Mouse (Mus musculus): ENCODE measurements around the gene Prdm5. TPM values are rescaled to one million over a fixed set of nuclear protein-coding genes. Genes with fewer than 3 reads are reported as not detected.
A peak's percentile ranks its signal among the peaks of the same experiment; 100 is the strongest.

The Prdm5 gene
- polyA plus RNA-seq, 1 experiment from 2014 or later = 22.0 TPM

DNA sequence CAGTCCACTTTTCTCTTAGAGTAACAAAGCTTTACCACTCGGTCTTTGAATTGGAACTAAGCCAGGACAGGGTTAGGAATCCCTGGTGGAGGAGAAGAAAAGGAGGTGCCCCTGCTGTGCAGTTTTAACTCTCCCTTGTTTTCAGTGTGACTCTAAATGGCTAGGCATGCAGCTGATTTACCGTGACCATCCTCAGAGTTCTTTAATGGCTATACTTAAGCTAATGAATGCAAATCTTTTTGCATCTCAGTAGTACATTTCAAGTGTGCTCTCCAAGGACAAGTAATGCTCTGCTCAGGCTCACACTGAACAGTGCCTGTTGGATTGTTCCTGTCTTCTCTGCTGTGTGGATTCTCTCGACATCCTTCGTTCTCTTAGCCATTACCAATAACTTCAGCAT, 154.4 kb downstream of the Prdm5 start:
- H3K4me2 ChIP-seq (ENCODE audit: low read depth, low read length) = no peak overlapping the region
- WGBS = 63% methylated on average over 4 of the region's 4 CpGs
- no peak for ATAC-seq (ENCODE audit: low read depth)

GRCm38 (mm10) chr6:65935566-65936281, 156.9 kb downstream of the Prdm5 start:
- Histone ChIP-seq H3K27ac (ENCODE audit: low read length) (no peak overlapping the region), H3K27me3 (ENCODE audit: control insufficient read depth, insufficient read depth, low read depth, low read length) (no peaks in the 10 kb centered on the region), H3K4me2 (ENCODE audit: low read depth, low read length) (no peak overlapping the region), H3K36me3 (ENCODE audit: control insufficient read depth, insufficient read depth, low read length) (0 out of 2 replicates have a peak, but pooled peaks cover 3% of the 10 kb centered on the region), H3K9me3 (ENCODE audit: control insufficient read depth, low read length) (no peaks in the 10 kb centered on the region), H3K9ac (ENCODE audit: low read length) (no peak overlapping the region), H3K4me1 (replicated peaks; ENCODE audit: control insufficient read depth, insufficient read depth, low read length) (0 out of 2 replicates have a peak, but pooled peaks cover 2% of the 10 kb centered on the region), H3K4me3 (ENCODE audit: low read length) (no peak overlapping the region)
- whole genome bisulfite sequencing = 36% methylated on average over 7 of the region's 7 CpGs
- peak; percentile 82 for ATAC-seq (ENCODE audit: low read depth)

More for the DNA sequence above, 154.4 kb downstream of the Prdm5 start:
- no peak overlapping the region for H3K4me3 ChIP-seq (ENCODE audit: low read length)
- H3K9me3 ChIP-seq (ENCODE audit: control insufficient read depth, low read length) = no peaks in the 10 kb centered on the region
- H3K4me1 ChIP-seq (replicated peaks; ENCODE audit: control insufficient read depth, insufficient read depth, low read length) = 0 out of 2 replicates have a peak, but pooled peaks cover 2% of the 10 kb centered on the region
- H3K27me3 ChIP-seq (ENCODE audit: control insufficient read depth, insufficient read depth, low read depth, low read length) = no peaks in the 10 kb centered on the region
- peaks cover 6% of the 10 kb centered on the region; the same call in 1 of the 2 replicates for H3K36me3 ChIP-seq (ENCODE audit: control insufficient read depth, insufficient read depth, low read length)
- no peak overlapping the region for H3K9ac ChIP-seq (ENCODE audit: low read length)
- no peak overlapping the region for H3K27ac ChIP-seq (ENCODE audit: low read length)

DNA sequence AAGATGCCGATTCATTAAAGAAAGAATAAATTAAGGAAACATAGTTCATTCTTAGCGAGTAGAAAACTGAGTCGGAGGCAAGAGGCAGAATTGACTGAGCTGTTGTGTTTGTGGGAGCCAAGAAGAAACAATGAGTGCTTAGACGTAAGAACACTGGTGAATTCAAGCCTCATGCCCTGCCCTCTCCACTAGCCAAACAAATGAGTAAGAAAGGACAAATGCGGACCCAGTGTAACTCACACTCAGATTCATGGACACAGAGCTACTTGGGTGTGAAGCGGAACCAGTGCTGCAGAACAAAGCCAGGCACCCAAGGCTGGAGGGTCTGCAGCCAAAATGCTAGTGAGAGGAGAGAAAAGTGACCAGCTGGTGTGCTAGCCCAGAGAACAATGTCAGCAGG, 171.7 kb downstream of the Prdm5 start:
- H3K4me2 ChIP-seq (ENCODE audit: low read depth, low read length) = no peak overlapping the region
- WGBS = 76% methylated on average over 6 of the region's 6 CpGs
- H3K27me3 ChIP-seq (ENCODE audit: control insufficient read depth, insufficient read depth, low read depth, low read length) = no peaks in the 10 kb centered on the region
- H3K9ac ChIP-seq (ENCODE audit: low read length) = no peak overlapping the region
- H3K27ac ChIP-seq (ENCODE audit: low read length) = no peak overlapping the region
- H3K4me3 ChIP-seq (ENCODE audit: low read length) = no peak overlapping the region
- H3K4me1 ChIP-seq (replicated peaks; ENCODE audit: control insufficient read depth, insufficient read depth, low read length) = no peaks in the 10 kb centered on the region
- H3K36me3 ChIP-seq (ENCODE audit: control insufficient read depth, insufficient read depth, low read length) = no peaks in the 10 kb centered on the region
- no peaks in the 10 kb centered on the region for H3K9me3 ChIP-seq (ENCODE audit: control insufficient read depth, low read length)
- no peak for ATAC-seq (ENCODE audit: low read depth)

- ATAC-seq (ENCODE audit: low read depth) = no peak
- Histone ChIP-seq H3K27ac (ENCODE audit: low read length) (no peak within 1 kb of the TSS), H3K36me3 (ENCODE audit: control insufficient read depth, insufficient read depth, low read length) (no peaks in the 10 kb centered on the region), H3K27me3 (ENCODE audit: control insufficient read depth, insufficient read depth, low read depth, low read length) (no peaks in the 10 kb centered on the region), H3K9me3 (ENCODE audit: control insufficient read depth, low read length) (no peaks in the 10 kb centered on the region), H3K9ac (ENCODE audit: low read length) (no peak within 1 kb of the TSS), H3K4me2 (ENCODE audit: low read depth, low read length) (no peak within 1 kb of the TSS), H3K4me3 (ENCODE audit: low read length) (no peak within 1 kb of the TSS), H3K4me1 (replicated peaks; ENCODE audit: control insufficient read depth, insufficient read depth, low read length) (no peaks in the 10 kb centered on the region)
- WGBS = 97% methylated on average over 10 of the region's 10 CpGs
Measured at GRCm38 (mm10) chr6:65952309-65952708, 173.5 kb downstream of the Prdm5 start, which contains the start of gene 4930544G11Rik. 4930544G11Rik (plus strand) TSS chr6:65952609.

- H3K27ac ChIP-seq (ENCODE audit: low read length) = no peak overlapping the region
- WGBS = 57% methylated on average over 6 of the region's 6 CpGs
- H3K36me3 ChIP-seq (ENCODE audit: control insufficient read depth, insufficient read depth, low read length) = no peaks in the 10 kb centered on the region
- no peaks in the 10 kb centered on the region for H3K4me1 ChIP-seq (replicated peaks; ENCODE audit: control insufficient read depth, insufficient read depth, low read length)
- no peak for ATAC-seq (ENCODE audit: low read depth)
- no peak overlapping the region for H3K9ac ChIP-seq (ENCODE audit: low read length)
- H3K9me3 ChIP-seq (ENCODE audit: control insufficient read depth, low read length) = no peaks in the 10 kb centered on the region
- H3K4me3 ChIP-seq (ENCODE audit: low read length) = no peak overlapping the region
- H3K27me3 ChIP-seq (ENCODE audit: control insufficient read depth, insufficient read depth, low read depth, low read length) = no peaks in the 10 kb centered on the region
- H3K4me2 ChIP-seq (ENCODE audit: low read depth, low read length) = no peak overlapping the region
Measured at GRCm38 (mm10) chr6:65969386-65970111, 190.8 kb downstream of the Prdm5 start.

GRCm38 (mm10) chr6:65970410-65970809, 191.6 kb downstream of the Prdm5 start:
- ATAC-seq (ENCODE audit: low read depth) = no peak
- H3K27me3 ChIP-seq (ENCODE audit: control insufficient read depth, insufficient read depth, low read depth, low read length) = no peaks in the 10 kb centered on the region
- no peak overlapping the region for H3K4me2 ChIP-seq (ENCODE audit: low read depth, low read length)
- H3K9ac ChIP-seq (ENCODE audit: low read length) = no peak overlapping the region
- H3K4me3 ChIP-seq (ENCODE audit: low read length) = no peak overlapping the region
- WGBS = 73% methylated on average over 9 of the region's 9 CpGs
- no peaks in the 10 kb centered on the region for H3K9me3 ChIP-seq (ENCODE audit: control insufficient read depth, low read length)
- no peaks in the 10 kb centered on the region for H3K36me3 ChIP-seq (ENCODE audit: control insufficient read depth, insufficient read depth, low read length)
- H3K4me1 ChIP-seq (replicated peaks; ENCODE audit: control insufficient read depth, insufficient read depth, low read length) = no peaks in the 10 kb centered on the region
- H3K27ac ChIP-seq (ENCODE audit: low read length) = no peak overlapping the region

Other genes with a start within 250 kb of the Prdm5 start
- gene Ndnf, start 107.4 kb upstream of the Prdm5 start, polyA plus RNA-seq (2015; fragmentation: Nextera tagmentation; extraction: Ambion mirVana) = 68.0 and 78.5 TPM in 2 replicates
- gene 4930544G11Rik, start 173.6 kb downstream of the Prdm5 start, polyA plus RNA-seq (2015; fragmentation: Nextera tagmentation; extraction: Ambion mirVana) = not detected in 2 replicates